Mouse (Mus musculus) mouse embryonic stem cell (cell line): Measurements from ENCODE around the gene Frmd5.
"Not testable (repeated sequence)": the region's sequence is repeated elsewhere in the genome, so short reads cannot be mapped to it uniquely, and the experiment has no call there.

Experiments used
- in situ Hi-C, 2 experiments: fragments of 300-500 bp; cut with MboI; formaldehyde crosslinking; loops; 1 replicate in 1 of 2; 3 replicates in 1 of 2; pipeline ENCODE4 v1.14.3; 2019 to 2020; ENCODE audit warnings: low sequenced_read_pairs in 2 of 2, low pct_unique_long_range_greater_than_20kb in 1 of 2, mixed read lengths in 1 of 2; ENCODE audit not compliant: unreplicated experiment in 1 of 2

Frmd5 gene

DNA sequence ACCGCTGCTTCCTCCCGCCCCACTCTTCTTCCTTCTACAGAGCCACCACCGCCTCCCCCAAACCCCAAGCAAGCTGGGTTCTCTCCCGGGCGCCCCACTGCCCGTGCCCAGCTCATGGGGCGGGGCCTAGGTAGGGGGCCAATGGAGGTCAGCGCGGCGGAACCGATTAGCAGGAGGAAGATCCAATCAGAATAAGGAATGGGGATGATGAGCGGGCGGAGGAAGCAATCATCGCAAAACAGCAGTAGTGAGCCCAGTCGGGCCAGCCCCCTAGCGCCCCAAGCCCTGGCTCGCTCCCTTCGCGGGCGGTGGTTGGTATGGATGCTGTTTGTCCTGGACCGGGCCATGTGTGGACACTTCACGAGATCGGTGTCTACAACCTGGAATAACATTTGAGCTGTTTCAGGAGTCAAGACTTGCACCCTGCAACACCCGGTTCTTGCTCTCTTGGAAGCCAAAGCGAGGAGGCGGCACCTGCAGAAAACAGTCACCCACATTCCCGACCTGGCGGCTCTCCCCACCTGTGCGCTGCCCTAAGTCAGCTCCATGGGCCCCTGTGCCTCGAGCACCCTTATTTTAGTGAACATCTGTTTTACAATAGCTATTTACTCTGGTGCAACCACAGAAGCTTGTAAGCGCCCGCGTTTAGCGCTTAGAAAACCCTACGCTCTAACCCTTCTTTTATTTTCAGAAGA is at the start of gene Frmd5:
Frmd5 (minus strand) TSS at position 129 of the 695 bp plus-strand sequence.
- in situ Hi-C loops: loop anchor here in 1 of 2 experiments (10.0 kb wide), 1 partner anchor 232 kb away; no protein-coding TSS in a partner anchor

DNA sequence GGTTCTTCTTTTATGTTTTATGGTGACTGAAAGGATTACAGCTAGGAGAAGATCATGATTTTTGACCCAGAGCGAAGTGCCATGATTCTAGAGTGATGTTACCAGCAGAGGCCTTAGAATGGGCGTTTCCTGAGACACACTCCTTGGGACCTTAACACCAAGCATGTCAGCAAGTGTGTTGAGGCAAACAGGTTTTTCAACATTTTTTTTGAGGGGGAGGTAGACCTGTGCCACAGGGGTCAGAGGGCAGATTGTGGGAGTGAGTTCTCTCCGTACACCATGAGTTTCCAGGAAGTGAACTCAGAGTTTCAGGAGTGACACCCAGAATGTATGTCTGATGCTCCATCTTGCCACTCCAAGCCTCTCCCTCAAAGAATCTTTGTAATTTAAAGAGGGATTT is 47.1 kb upstream of the Frmd5 start:
- in situ Hi-C loops: loop anchor here in 1 of 2 experiments (10.0 kb wide), 1 partner anchor 171 kb away; the partner anchor contains the start of gene Eif3j1

DNA sequence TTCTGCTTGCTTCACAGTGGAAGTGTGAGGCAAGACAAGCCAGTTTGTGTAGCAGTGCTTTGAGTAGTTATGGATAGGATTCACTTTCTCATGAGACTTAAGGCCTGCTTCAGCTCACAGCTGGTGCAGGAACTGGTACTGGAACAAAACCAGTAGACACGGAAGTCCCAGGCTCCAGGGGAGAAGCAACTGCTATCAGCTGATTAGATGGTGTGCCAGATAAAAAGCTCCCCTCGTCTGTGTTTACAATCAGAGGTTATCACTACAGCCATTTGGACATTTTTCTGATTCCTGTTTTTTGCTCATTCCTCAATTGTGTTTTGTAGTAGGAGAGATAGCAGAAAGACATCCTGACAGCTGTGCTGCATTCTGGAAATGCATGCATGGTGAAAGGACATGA is 45.2 kb upstream of the Frmd5 start:
- in situ Hi-C loops: loop anchor here in 1 of 2 experiments (10.0 kb wide), 1 partner anchor 173 kb away; the partner anchor contains the start of gene Eif3j1

DNA sequence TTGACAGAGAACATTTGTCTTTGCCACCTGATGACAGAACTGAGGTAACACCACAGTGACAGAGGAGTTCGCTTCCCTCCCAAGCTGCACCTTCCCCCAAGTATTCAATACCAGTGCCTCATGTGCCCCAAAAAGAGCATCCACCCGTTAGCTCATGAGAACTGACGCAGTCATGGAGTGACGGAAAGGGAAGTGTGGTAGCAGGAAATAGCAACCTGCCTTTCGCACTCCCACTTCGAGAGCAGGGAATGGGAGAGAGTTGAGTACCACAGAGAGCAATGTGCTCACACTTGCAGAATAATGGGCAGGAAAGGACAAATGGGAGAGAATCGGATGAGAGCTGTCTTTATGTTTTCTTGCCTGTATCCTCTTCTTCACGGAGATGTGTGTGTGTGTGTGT is 39.2 kb upstream of the Frmd5 start:
- in situ Hi-C loops: no loop called here

DNA sequence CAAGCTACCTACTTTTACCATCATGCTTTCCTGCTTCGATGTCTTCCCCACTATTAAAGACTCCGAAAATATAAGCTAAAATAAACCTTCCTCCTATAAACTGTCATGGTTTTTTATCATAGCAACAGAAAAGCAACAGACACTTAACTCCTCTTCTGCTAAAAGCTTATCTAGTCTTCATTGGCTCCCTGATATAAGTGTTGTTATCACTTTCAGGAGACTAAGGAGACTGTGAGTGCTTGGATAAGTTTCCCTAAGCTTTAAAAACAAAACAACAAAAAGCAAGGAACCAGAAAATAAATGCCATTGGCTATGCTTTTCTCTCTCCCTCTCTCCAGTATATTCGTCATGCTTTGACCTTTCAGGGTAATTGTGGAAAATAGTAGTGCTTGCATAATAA is 35.4 kb upstream of the Frmd5 start:
- in situ Hi-C loops: no loop called here

DNA sequence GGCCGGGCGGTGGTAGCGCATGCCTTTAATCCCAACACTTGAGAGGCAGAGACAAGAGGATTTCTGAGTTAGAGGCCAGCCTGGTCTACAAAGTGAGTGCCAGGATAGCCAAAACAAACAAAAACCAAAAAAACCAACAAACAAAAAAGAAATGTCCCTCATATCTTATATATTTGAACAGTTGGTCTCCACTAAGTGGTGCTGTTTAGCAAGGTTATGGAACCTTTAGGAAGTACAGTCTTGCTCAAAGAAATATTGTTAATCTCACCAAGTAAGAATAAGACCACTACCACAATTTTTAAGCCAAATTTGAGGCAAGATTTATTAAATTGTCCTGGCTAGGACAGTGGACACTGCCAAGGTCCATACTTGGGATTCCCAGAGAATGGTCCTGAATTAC is 34.6 kb upstream of the Frmd5 start:
- in situ Hi-C loops: no loop called here

DNA sequence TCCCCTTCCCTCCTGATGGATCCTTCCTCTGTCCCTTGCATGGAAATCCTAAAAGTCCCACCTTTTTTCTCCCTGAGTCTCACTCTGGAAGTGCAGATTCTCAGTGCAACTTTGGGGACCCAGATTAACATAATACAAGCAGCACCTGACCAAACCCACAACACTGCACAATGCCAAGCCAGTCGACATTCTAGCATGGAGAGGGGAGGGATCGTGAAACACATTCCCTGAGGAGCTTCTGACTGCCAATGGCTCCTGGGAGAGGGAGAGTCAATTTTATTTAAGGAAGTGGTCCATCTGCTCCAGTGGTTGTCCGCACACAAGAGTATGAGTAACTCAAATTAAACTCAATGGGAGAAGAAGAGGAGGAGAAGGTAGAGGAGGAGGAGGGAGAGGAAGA is 28.0 kb upstream of the Frmd5 start:
- in situ Hi-C loops: no loop called here

DNA sequence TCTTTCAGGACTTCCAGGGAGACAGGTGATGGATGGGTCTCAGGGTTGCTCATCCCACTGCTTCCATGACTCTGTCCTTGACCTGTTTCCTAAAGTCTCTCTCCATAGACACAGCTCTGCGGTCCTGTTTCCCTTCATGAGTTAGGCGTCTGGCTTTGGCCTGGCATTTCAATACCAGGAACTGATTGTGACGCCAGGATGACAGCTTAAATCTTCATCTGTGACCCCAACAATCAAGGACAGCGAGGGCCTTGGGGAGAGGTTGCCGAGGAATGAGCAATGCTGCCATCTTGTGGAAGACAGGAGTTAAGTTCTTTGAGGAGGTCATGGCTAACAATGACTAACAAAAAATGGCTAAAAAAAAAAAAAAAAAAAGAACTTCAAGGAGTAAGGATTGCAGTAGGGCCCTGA is 25.6 kb upstream of the Frmd5 start:
- in situ Hi-C loops: no loop called here

DNA sequence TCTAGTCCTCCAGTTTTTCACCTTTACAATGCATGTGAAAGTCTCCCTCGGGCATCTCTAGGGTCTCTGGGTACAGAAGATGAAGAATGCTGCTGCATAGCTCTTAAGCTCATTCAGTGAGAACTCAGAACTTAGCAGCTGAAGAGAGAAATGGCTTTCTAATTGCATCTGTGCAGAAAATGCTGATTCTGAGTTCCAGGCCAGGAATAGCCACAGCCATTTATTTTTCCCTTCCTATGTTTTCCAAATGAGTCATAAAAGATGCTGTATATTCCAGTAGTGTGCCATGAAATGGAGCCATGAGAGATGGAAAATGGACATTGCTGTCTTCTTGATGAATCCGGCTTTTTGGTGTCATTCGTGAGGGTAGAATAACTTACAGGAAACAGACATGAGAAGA is 21.5 kb upstream of the Frmd5 start:
- in situ Hi-C loops: no loop called here

DNA sequence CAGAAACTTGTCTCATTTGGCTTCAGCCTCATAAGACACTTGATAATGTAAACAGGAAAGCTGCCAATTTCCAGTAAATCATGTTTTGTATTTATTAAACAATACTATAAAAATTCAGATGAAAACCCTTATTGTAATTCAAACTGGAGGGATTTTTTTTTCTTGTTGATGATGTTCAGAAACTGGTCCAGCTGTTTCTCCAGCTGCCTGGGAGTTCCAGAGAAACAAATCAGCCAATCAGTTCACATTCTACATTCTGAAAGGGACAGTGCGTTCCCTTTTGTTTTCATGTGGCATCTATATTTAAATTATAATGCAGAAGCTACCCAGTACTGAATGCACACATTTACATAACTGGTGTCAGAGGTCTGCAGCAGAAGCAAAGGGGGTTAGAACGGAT is 19.3 kb upstream of the Frmd5 start:
- in situ Hi-C loops: no loop called here

DNA sequence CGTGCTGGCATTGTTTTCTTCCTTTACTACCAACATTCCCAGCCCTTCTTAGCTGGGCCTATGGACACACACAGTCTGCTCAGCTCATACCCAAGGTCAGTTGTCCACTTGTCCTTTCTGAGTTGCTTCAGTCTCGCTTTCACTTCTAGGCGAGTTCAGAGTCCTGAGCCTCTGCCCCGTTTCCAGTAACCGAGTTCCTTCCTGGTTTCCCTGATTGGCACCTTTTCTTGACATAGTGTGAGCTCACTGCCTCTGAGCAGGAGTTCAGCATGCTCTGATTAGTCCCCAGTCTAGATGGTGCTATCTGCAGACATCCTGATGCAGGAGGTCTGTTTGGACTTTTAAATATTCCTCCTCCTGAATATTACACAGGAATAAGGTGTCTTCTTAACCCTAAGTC is 17.8 kb upstream of the Frmd5 start:
- in situ Hi-C loops: no loop called here

DNA sequence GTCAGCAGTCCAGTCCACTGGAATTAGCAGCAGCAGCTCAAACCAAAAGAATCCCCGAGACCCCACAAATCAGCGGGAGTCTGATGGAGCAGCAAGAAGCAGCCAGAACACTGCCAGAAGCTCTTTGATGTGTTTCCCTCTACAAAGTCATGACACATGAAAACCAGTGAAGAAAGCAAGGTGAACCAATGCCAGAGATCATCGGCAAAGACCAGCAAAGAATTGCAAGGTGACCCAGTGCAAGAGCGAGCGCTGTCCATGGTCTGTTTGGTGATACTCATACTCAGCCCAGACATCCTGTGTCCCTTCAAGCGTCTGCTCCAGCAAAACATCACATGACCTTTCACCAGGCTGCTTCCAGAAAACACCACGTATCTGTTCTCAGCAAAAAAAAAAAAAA is 14.9 kb upstream of the Frmd5 start:
- in situ Hi-C loops: no loop called here

DNA sequence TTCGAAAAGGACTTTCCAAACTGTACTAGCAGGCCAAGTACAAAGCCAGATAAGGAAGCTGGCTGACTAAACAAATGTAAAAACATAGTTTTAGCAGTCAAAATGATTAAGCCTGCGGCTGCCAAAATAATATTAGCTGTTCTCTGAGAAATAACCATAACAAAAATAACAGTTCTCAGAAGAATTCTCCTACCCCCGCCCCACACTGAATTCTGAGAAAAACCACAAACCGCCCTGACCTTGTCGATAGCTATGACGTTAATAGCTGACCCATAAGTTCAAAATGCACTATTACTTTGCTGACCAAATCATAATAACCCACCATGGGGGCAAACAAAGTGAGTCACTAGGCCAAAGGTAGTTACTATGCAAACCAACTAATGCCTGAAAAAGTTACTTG is 4.0 kb upstream of the Frmd5 start:
- in situ Hi-C loops: not testable (repeated sequence)

DNA sequence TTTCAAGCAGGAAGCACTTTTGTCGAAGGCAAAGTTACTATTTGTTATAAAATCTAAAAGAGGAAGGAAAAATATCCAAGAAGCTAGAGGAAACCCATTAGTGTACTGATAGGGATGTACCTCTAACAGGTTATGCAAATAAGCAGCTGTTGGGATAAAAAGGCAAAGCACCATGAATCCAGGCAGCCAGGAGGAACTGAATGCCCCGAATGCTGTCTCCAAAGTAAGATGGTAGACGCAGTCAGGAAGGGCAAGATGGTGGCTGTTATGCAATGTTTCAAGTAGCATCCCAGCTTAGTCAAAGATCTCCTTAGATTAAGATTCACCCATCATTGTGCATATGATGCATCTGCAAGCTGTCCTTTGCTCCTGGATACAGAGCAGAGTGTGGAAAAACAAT is 2.2 kb upstream of the Frmd5 start:
- in situ Hi-C loops: loop anchor here in 1 of 2 experiments (10.0 kb wide), 1 partner anchor 234 kb away; no protein-coding TSS in a partner anchor

DNA sequence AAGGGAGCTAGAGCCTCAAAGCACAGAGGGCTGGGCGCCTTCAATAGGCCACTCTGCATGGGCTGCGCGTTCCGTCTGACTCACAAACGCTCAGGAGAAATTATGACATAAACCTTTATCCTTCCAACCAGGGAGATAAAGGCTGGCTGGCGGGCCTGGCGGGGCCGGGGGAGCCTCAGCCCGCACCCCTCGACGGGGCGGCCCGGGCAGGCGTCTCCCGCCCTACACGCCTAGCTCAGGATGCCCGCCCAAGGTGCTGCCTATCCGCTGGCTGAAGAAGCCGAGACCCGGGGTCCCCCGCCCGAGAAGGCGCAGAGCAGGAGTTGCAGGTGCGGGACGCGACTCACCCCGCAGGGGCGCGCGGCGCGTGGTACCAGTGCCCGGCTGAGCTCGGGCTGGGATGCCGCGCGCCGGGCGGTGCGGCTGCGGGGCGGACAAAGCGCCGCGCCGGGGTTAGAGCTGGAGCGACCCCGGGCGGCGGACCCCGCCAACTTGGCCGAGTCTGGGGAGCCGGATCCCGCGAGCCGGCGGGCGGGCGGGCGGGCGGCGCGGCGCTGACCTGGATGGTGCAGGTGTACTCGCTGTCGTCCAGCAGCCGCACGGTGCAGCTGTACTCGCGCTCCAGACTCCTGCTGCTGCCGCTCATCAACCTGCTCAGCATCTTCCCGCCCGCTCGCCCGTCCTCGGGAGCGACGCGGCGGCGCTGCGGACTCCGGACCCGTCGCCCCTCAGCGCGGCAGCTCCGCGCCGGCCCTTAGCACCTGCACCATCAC is 530 bp downstream of the Frmd5 start:
- in situ Hi-C loops: loop anchor here in 1 of 2 experiments (10.0 kb wide), 1 partner anchor 232 kb away; no protein-coding TSS in a partner anchor

DNA sequence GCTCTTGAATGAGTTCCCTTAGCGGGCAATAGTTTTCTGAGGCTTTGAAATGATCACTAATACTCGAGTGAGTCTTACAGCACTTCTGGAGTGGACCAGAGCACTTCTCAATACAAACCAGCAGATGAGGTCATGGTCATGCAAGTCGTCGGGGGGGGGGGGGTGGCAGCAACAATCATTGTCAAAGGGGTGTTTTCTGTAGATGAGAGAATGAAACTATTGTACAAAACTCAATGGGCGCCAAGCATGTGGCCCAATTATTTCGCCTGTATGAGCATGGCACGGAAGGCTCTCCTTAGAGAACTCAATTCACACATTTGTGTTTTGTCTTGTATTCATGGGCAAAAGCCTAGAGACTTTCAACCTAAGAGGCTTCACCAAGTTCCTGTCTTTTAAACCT is 7.8 kb downstream of the Frmd5 start:
- in situ Hi-C loops: loop anchor here in 1 of 2 experiments (25.0 kb wide), 1 partner anchor 237 kb away; no protein-coding TSS in a partner anchor

DNA sequence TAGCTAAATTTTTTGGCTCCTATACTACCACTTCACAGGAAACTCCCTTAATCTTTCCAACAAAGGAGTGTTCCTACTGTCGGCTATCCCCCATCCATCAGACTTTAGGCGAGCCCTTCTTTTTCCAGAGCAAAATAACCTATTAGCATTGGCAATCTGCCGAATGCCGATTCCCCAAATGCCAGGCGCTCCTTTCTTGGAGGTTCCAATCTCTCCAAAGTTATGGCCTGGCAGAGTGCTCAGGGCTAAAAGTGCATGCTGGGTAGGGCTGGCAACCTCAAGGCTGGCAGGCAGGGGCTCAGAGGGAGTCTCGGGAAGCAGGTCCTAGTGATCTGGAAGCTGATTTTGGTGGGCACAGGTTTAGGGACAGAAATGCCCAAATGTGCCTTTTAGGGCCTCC is 10.9 kb downstream of the Frmd5 start:
- in situ Hi-C loops: loop anchor here in 1 of 2 experiments (25.0 kb wide), 1 partner anchor 234 kb away; no protein-coding TSS in a partner anchor

DNA sequence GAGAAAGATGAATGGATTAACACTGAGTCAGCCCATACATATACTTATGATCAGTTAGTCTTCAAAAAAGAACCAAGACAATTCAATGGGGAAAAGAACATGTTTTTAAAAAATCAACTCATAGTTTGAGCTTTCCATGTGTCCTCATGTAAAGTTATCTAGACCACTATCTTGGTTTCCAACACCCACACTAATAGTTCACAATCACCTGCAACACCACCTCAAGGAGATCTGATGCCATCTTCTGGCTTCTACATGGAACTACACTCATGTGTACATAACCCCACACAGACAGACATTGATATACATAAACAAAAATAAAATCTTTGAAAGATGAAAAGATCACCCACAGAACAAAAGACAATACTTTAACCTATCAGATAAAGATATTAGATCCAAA is 17.1 kb downstream of the Frmd5 start:
- in situ Hi-C loops: loop anchor here in 1 of 2 experiments (25.0 kb wide), 1 partner anchor 227 kb away; no protein-coding TSS in a partner anchor

DNA sequence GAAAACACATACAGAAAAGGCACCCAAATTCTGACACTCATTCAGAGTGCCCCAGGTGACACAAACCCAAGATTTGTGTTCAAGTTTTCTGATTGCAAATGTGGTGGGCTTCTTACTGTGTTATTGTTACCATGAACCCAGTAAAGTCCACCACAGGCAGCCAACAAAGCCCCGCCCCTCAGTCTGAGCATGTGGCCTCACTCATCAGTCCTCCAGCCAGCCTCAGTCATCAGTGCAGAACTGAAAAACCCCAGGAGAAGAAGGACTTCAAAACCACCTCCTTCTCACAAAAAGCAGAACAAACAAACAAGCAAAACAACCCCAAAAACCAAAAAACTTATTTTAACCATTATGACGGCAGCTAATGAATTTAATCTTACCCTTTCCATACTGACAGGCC is 18.5 kb downstream of the Frmd5 start:
- in situ Hi-C loops: loop anchor here in 1 of 2 experiments (25.0 kb wide), 1 partner anchor 226 kb away; no protein-coding TSS in a partner anchor
